Mouse (Mus musculus): ENCODE data around the gene Slc41a2. TPM values are rescaled to one million over a fixed set of nuclear protein-coding genes. Genes with fewer than 3 reads are reported as not detected.
A peak's percentile ranks its signal among the peaks of the same experiment; 100 is the strongest.

The Slc41a2 gene
- total and polyA plus RNA-seq, 2 experiments from 2014 or later: 11.9 to 42.0 TPM

GRCm38 (mm10) chr10:83228626-83229025 lies 109.1 kb downstream of the Slc41a2 start:
- ATAC-seq (ENCODE audit: low FRiP score): no peak
- TF ChIP-seq CTCF (IDR thresholded peaks at IDR 0.05): no peak
- 89% methylated on average over 4 of the region's 4 CpGs for WGBS

GRCm38 (mm10) chr10:83224999-83225398 lies 112.7 kb downstream of the Slc41a2 start:
- WGBS: 44% methylated on average over 3 of the region's 3 CpGs
- no peaks in the 10 kb centered on the region for H3K4me1 ChIP-seq (ENCODE audit: insufficient read depth, low read length)
- peak; percentile 75 for TF ChIP-seq CTCF (IDR thresholded peaks at IDR 0.05)
- no peak overlapping the region for H3K9ac ChIP-seq (replicated peaks; ENCODE audit: low read length, poor library complexity, severe bottlenecking)
- H3K36me3 ChIP-seq (ENCODE audit: insufficient read depth, low read length): no peaks in the 10 kb centered on the region
- H3K4me3 ChIP-seq (ENCODE audit: low read depth, low read length): no peak overlapping the region
- ATAC-seq (ENCODE audit: low FRiP score) (no peak), DNase-seq (ENCODE audit: low spot score) (no peak)
- no peak overlapping the region for H3K4me2 ChIP-seq (ENCODE audit: low read depth, low read length, poor library complexity, severe bottlenecking)
- H3K27me3 ChIP-seq (ENCODE audit: insufficient read depth, low read length): no peaks in the 10 kb centered on the region
- H3K27ac ChIP-seq (ENCODE audit: low read depth, low read length): no peak overlapping the region
- no peaks in the 10 kb centered on the region for H3K9me3 ChIP-seq (ENCODE audit: low read length)

More at GRCm38 (mm10) chr10:83228626-83229025, 109.1 kb downstream of the Slc41a2 start:
- no peak overlapping the region for H3K27ac ChIP-seq (ENCODE audit: low read depth, low read length)
- H3K9me3 ChIP-seq (ENCODE audit: low read length): no peaks in the 10 kb centered on the region
- no peak overlapping the region for H3K4me3 ChIP-seq (ENCODE audit: low read depth, low read length)
- no peak overlapping the region for H3K4me2 ChIP-seq (ENCODE audit: low read depth, low read length, poor library complexity, severe bottlenecking)
- H3K4me1 ChIP-seq (ENCODE audit: insufficient read depth, low read length): no peaks in the 10 kb centered on the region
- no peaks in the 10 kb centered on the region for H3K36me3 ChIP-seq (ENCODE audit: insufficient read depth, low read length)
- DNase-seq (ENCODE audit: low spot score): no peak
- no peaks in the 10 kb centered on the region for H3K27me3 ChIP-seq (ENCODE audit: insufficient read depth, low read length)
- H3K9ac ChIP-seq (replicated peaks; ENCODE audit: low read length, poor library complexity, severe bottlenecking): no peak overlapping the region

- no peak for TF ChIP-seq CTCF (IDR thresholded peaks at IDR 0.05)
Observed at GRCm38 (mm10) chr10:83220847-83221246, 116.8 kb downstream of the Slc41a2 start.

GRCm38 (mm10) chr10:83220217-83220616 lies 117.5 kb downstream of the Slc41a2 start:
- no peak overlapping the region for H3K9ac ChIP-seq (replicated peaks; ENCODE audit: low read length, poor library complexity, severe bottlenecking)
- no peaks in the 10 kb centered on the region for H3K4me1 ChIP-seq (ENCODE audit: insufficient read depth, low read length)
- H3K4me3 ChIP-seq (ENCODE audit: low read depth, low read length): no peak overlapping the region
- no peaks in the 10 kb centered on the region for H3K27me3 ChIP-seq (ENCODE audit: insufficient read depth, low read length)
- ATAC-seq (ENCODE audit: low FRiP score): no peak
- no peak overlapping the region for H3K27ac ChIP-seq (ENCODE audit: low read depth, low read length)
- TF ChIP-seq CTCF (IDR thresholded peaks at IDR 0.05): no peak
- 85% methylated on average over 10 of the region's 10 CpGs for WGBS
- no peak overlapping the region for H3K4me2 ChIP-seq (ENCODE audit: low read depth, low read length, poor library complexity, severe bottlenecking)
- H3K9me3 ChIP-seq (ENCODE audit: low read length): no peaks in the 10 kb centered on the region
- H3K36me3 ChIP-seq (ENCODE audit: insufficient read depth, low read length): no peaks in the 10 kb centered on the region
- no peak for DNase-seq (ENCODE audit: low spot score)

More at GRCm38 (mm10) chr10:83220847-83221246, 116.8 kb downstream of the Slc41a2 start:
- Histone ChIP-seq H3K27ac (ENCODE audit: low read depth, low read length) (no peak overlapping the region), H3K4me3 (ENCODE audit: low read depth, low read length) (no peak overlapping the region), H3K36me3 (ENCODE audit: insufficient read depth, low read length) (no peaks in the 10 kb centered on the region), H3K4me1 (ENCODE audit: insufficient read depth, low read length) (no peaks in the 10 kb centered on the region), H3K27me3 (ENCODE audit: insufficient read depth, low read length) (no peaks in the 10 kb centered on the region), H3K9ac (replicated peaks; ENCODE audit: low read length, poor library complexity, severe bottlenecking) (no peak overlapping the region), H3K4me2 (ENCODE audit: low read depth, low read length, poor library complexity, severe bottlenecking) (no peak overlapping the region), H3K9me3 (ENCODE audit: low read length) (no peaks in the 10 kb centered on the region)
- no peak for ATAC-seq (ENCODE audit: low FRiP score)
- WGBS: 89% methylated on average over 3 of the region's 3 CpGs
- DNase-seq (ENCODE audit: low spot score): no peak

- Histone ChIP-seq H3K9me3 (ENCODE audit: low read length) (no peaks in the 10 kb centered on the region), H3K27ac (ENCODE audit: low read depth, low read length) (no peak overlapping the region), H3K27me3 (ENCODE audit: insufficient read depth, low read length) (no peaks in the 10 kb centered on the region), H3K36me3 (ENCODE audit: insufficient read depth, low read length) (no peaks in the 10 kb centered on the region), H3K9ac (replicated peaks; ENCODE audit: low read length, poor library complexity, severe bottlenecking) (no peak overlapping the region), H3K4me2 (ENCODE audit: low read depth, low read length, poor library complexity, severe bottlenecking) (no peak overlapping the region), H3K4me1 (ENCODE audit: insufficient read depth, low read length) (no peaks in the 10 kb centered on the region), H3K4me3 (ENCODE audit: low read depth, low read length) (no peak overlapping the region)
- ATAC-seq (ENCODE audit: low FRiP score) (peak; percentile 44; the same call in 1 of the 2 replicates), DNase-seq (ENCODE audit: low spot score) (peak; percentile 58)
- 28% methylated on average over 12 of the region's 12 CpGs for WGBS
- peak; percentile 88 for TF ChIP-seq CTCF (IDR thresholded peaks at IDR 0.05)
Observed at GRCm38 (mm10) chr10:83219729-83220128, 118.0 kb downstream of the Slc41a2 start.

- TF ChIP-seq CTCF (IDR thresholded peaks at IDR 0.05): no peak
Observed at GRCm38 (mm10) chr10:83218778-83219177, 118.9 kb downstream of the Slc41a2 start.

More at GRCm38 (mm10) chr10:83218778-83219177, 118.9 kb downstream of the Slc41a2 start:
- ATAC-seq (ENCODE audit: low FRiP score) (no peak), DNase-seq (ENCODE audit: low spot score) (no peak)
- H3K4me3 ChIP-seq (ENCODE audit: low read depth, low read length): no peak overlapping the region
- no peaks in the 10 kb centered on the region for H3K4me1 ChIP-seq (ENCODE audit: insufficient read depth, low read length)
- H3K4me2 ChIP-seq (ENCODE audit: low read depth, low read length, poor library complexity, severe bottlenecking): no peak overlapping the region
- H3K9me3 ChIP-seq (ENCODE audit: low read length): no peaks in the 10 kb centered on the region
- H3K27me3 ChIP-seq (ENCODE audit: insufficient read depth, low read length): no peaks in the 10 kb centered on the region
- H3K27ac ChIP-seq (ENCODE audit: low read depth, low read length): no peak overlapping the region
- no peak overlapping the region for H3K9ac ChIP-seq (replicated peaks; ENCODE audit: low read length, poor library complexity, severe bottlenecking)
- WGBS: 52% methylated on average over 2 of the region's 2 CpGs
- no peaks in the 10 kb centered on the region for H3K36me3 ChIP-seq (ENCODE audit: insufficient read depth, low read length)
